Mouse (Mus musculus) neural tube, embryonic 12.5 days (tissue): Measurements from ENCODE around the gene Atg4d. TPM values are rescaled to one million over a fixed set of nuclear protein-coding genes. Genes with fewer than 3 reads are reported as not detected.
"Not testable (repeated sequence)": the region's sequence is repeated elsewhere in the genome, so short reads cannot be mapped to it uniquely, and the experiment has no call there.

Experiments used
- ATAC-seq: fragments of 200-750 bp; cut with Nextera tagmentation; 2 replicates; pipeline ENCODE4 v1.8.0; 2017; ENCODE audit warnings: low read depth, mild to moderate bottlenecking, moderate TSS enrichment, moderate library complexity; ENCODE audit not compliant: low FRiP score
- H3K27ac ChIP-seq: fragments of 300-500 bp; sonication (generic); 2 replicates; pipeline ENCODE4 v1.5.1; 2016
- H3K27me3 ChIP-seq: fragments of 300-500 bp; sonication (generic); replicated peaks from 2 replicates; pipeline ENCODE4 v1.6.1; 2016; ENCODE audit warnings: mild to moderate bottlenecking
- H3K36me3 ChIP-seq: fragments of 300-500 bp; sonication (generic); 2 replicates; pipeline ENCODE4 v1.6.1; 2016; ENCODE audit warnings: mild to moderate bottlenecking
- H3K4me1 ChIP-seq: fragments of 300-500 bp; sonication (generic); 2 replicates; pipeline ENCODE4 v1.6.1; 2016
- H3K4me2 ChIP-seq: fragments of 300-500 bp; sonication (generic); replicated peaks from 2 replicates; pipeline ENCODE4 v1.6.1; 2016; ENCODE audit warnings: mild to moderate bottlenecking
- H3K4me3 ChIP-seq: fragments of 300-500 bp; sonication (generic); 2 replicates; pipeline ENCODE4 v1.5.1; 2016
- H3K9ac ChIP-seq: fragments of 300-500 bp; sonication (generic); 2 replicates; pipeline ENCODE4 v1.6.1; 2016; ENCODE audit warnings: mild to moderate bottlenecking
- H3K9me3 ChIP-seq: fragments of 300-500 bp; sonication (generic); 2 replicates; pipeline ENCODE4 v1.6.1; 2016; ENCODE audit warnings: mild to moderate bottlenecking
- WGBS: fragments of 180-500 bp; shearing (Covaris S2); methylation state at CpG from one replicate; pipeline ENCODE4 v1.1.7; 2016; 5-methylcytosine and 5-hydroxymethylcytosine counted together
- polyA plus RNA-seq: library from polyadenylated mRNA; unstranded; fragments of >200 nt; fragmentation: Nextera tagmentation; extraction: Ambion mirVana; gene quantifications from 2 replicates; pipeline ENCODE4 v1.2.1, GENCODE M21; 2016

Atg4d gene
- polyA plus RNA-seq, 1 experiment from 2014 or later: 57.4 TPM

- H3K36me3 ChIP-seq: peaks cover 84% of the 10 kb centered on the region
- no peaks in the 10 kb centered on the region for H3K27me3 ChIP-seq
- H3K9me3 ChIP-seq: no peaks in the 10 kb centered on the region
- H3K9ac ChIP-seq: no peak overlapping the region
- no peak overlapping the region for H3K4me2 ChIP-seq
- no peaks in the 10 kb centered on the region for H3K4me1 ChIP-seq
- ATAC-seq: no peak
- 95% methylated on average over 5 of the region's 5 CpGs for WGBS
- no peak overlapping the region for H3K4me3 ChIP-seq
- H3K27ac ChIP-seq: no peak overlapping the region
Measured at GRCm38 (mm10) chr9:21277776-21278175, 12.7 kb downstream of the Atg4d start.

- H3K9ac ChIP-seq: no peak overlapping the region
- no peak overlapping the region for H3K4me3 ChIP-seq
- peaks cover 49% of the 10 kb centered on the region for H3K36me3 ChIP-seq
- H3K27ac ChIP-seq: no peak overlapping the region
- H3K9me3 ChIP-seq: no peaks in the 10 kb centered on the region
- ATAC-seq: no peak
- H3K4me2 ChIP-seq: no peak overlapping the region
- peaks cover 16% of the 10 kb centered on the region for H3K4me1 ChIP-seq
- 91% methylated on average over 5 of the region's 5 CpGs for WGBS
- no peaks in the 10 kb centered on the region for H3K27me3 ChIP-seq
Measured at GRCm38 (mm10) chr9:21283591-21283990, 18.5 kb downstream of the Atg4d start.

DNA sequence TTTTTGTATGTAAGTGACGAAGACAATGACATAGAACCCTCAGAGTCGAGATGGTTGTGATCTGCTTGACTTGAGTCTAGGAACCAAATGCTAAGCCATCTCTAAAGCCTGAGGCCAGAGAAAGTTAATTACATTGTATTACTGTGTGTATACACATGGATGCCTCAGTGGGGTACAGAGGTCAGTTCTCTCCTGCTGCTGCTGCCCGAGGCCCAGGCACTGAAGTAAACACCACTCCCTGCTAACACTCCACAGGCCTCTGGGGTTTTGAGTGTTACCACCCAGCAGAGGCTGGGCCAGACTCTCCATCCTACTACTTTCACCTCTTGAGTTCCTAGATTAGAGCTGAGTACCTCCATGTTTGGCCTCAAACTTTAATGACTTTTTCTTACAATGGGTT is 18.9 kb downstream of the Atg4d start:
- Histone ChIP-seq H3K27me3 (no peaks in the 10 kb centered on the region), H3K27ac (no peak overlapping the region), H3K36me3 (peaks cover 47% of the 10 kb centered on the region), H3K4me3 (no peak overlapping the region), H3K9ac (no peak overlapping the region), H3K4me2 (no peak overlapping the region), H3K9me3 (no peaks in the 10 kb centered on the region), H3K4me1 (peaks cover 20% of the 10 kb centered on the region)
- WGBS: 87% methylated on average over 3 of the region's 3 CpGs
- no peak for ATAC-seq

GRCm38 (mm10) chr9:21286753-21287152 is 21.7 kb downstream of the Atg4d start:
- peak overlapping the region; percentile 71; the same call in 1 of the 2 replicates for H3K9ac ChIP-seq
- WGBS: 72% methylated on average over 3 of the region's 3 CpGs

DNA sequence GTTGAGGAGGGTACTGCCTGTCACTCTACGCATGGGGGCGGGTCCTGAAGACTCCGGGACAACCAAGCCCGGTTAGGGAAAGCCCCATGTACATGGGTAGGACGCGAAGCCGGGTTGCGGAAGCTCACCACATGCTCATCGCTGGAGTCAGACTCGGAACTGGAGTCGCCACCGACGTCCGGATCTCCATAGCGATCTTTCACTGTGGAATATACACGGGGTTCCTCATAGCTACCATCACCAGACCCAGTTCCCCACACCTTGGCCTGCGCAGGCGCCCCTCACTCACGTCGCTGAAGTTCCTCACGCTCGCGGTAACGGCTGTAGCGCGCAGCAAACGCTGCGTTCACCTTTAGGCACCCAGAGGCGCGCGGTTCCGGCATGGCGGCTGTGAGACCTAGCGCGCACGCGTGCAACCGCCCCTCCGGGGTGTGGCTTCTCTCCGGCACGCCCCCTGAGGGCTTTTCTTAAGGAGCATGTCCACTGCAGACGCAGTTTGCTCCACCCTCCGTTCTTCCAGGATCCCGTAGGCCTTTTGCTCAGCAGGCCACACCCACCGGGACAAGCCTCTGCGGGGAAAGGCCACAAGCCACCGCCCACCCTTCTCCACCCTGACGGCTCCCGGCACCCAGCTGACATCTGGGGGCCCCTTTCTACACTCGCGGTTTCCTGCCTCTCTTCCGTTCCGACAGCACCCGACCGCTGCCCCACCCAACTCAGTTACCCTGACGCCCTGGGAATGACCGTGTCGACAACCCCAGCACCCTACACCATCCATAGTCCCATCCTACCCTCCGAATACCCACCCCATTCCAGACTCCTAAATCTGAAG is 22.7 kb downstream of the Atg4d start, which contains the start of gene Kri1:
Gene Kri1, minus strand, starts transcription at position 399 of the 832 bp plus-strand sequence.
- Histone ChIP-seq H3K4me1 (peaks cover 32% of the 10 kb centered on the region), H3K9ac (peak within 1 kb of the TSS; percentile 71), H3K9me3 (no peaks in the 10 kb centered on the region), H3K27ac (no peak within 1 kb of the TSS), H3K36me3 (peaks cover 17% of the 10 kb centered on the region), H3K4me3 (peak within 1 kb of the TSS; percentile 70), H3K4me2 (peak within 1 kb of the TSS; percentile 89), H3K27me3 (no peaks in the 10 kb centered on the region)
- WGBS: 1% methylated on average over 59 of the region's 59 CpGs
- peak; percentile 54 for ATAC-seq

More at GRCm38 (mm10) chr9:21286753-21287152, 21.7 kb downstream of the Atg4d start:
- Histone ChIP-seq H3K4me1 (peaks cover 32% of the 10 kb centered on the region), H3K27ac (no peak overlapping the region), H3K36me3 (peaks cover 22% of the 10 kb centered on the region), H3K9me3 (no peaks in the 10 kb centered on the region), H3K4me2 (peak overlapping the region; percentile 89), H3K27me3 (no peaks in the 10 kb centered on the region), H3K4me3 (peak overlapping the region; percentile 70; the same call in 1 of the 2 replicates)
- ATAC-seq: no peak

DNA sequence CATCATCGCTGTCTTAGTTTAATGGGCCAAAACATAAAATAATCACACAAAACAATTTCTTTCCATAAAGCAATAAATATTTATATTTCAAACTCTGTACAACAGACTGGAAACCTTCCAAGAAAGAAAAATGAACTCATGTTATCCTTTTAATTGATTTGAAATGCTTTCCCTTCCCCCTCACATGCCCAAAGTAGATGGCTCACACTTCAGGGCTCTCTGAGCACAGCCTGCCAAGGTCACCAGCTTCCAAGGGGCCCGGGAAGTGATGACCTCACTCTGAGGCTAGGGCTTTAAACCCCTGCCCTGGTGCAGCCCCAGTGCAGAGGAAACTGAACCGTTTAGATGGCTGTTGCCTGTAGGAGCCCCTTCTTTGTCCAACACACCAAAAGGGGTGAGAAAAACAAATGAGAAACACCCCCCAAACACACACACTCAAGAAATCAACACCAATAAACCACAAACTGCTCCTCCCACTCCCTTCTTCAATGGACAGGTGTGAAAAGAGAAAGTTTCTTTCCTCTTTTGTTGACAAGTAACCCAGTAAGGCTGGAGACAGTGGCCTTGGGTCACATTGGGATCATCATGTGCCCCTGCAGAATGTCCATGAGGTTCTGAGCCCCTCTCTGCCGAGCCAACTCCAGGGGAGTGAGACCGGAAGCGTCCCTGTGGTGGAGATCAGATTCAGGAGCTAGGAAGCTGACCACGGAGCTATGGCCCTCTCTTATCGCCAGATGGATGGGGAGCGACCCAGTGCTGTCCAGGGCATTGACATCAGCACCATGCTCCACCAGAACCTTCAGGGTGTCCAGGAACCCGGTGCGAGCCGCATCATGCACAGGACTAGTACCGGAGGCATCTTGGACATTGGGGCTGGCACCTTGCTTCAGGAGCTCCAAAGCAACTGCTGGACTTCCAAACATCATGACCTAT is 23.6 kb downstream of the Atg4d start:
- Histone ChIP-seq H3K9ac (0 out of 2 replicates have a peak overlapping the region, but pooled peaks have one; percentile 71), H3K27me3 (no peaks in the 10 kb centered on the region), H3K4me2 (peak overlapping the region; percentile 89), H3K36me3 (peaks cover 14% of the 10 kb centered on the region), H3K27ac (no peak overlapping the region), H3K4me3 (peak overlapping the region; percentile 70), H3K4me1 (peaks cover 32% of the 10 kb centered on the region), H3K9me3 (no peaks in the 10 kb centered on the region)
- WGBS: 78% methylated on average over 13 of the region's 13 CpGs
- ATAC-seq: no peak

- H3K27ac ChIP-seq: no peak overlapping the region
- WGBS: 79% methylated on average over 2 of the region's 2 CpGs
- H3K27me3 ChIP-seq: no peaks in the 10 kb centered on the region
- H3K9me3 ChIP-seq: no peaks in the 10 kb centered on the region
- H3K4me3 ChIP-seq: peak overlapping the region; percentile 63; the same call in 1 of the 2 replicates
- H3K36me3 ChIP-seq: peaks cover 8% of the 10 kb centered on the region
- peak overlapping the region; percentile 89 for H3K4me2 ChIP-seq
- no peak overlapping the region for H3K9ac ChIP-seq
- H3K4me1 ChIP-seq: peaks cover 32% of the 10 kb centered on the region
- no peak for ATAC-seq
Measured at GRCm38 (mm10) chr9:21289337-21289671, 24.2 kb downstream of the Atg4d start.

GRCm38 (mm10) chr9:21290589-21290988 is 25.5 kb downstream of the Atg4d start:
- under 1% methylated on average over 20 of the region's 20 CpGs for WGBS

DNA sequence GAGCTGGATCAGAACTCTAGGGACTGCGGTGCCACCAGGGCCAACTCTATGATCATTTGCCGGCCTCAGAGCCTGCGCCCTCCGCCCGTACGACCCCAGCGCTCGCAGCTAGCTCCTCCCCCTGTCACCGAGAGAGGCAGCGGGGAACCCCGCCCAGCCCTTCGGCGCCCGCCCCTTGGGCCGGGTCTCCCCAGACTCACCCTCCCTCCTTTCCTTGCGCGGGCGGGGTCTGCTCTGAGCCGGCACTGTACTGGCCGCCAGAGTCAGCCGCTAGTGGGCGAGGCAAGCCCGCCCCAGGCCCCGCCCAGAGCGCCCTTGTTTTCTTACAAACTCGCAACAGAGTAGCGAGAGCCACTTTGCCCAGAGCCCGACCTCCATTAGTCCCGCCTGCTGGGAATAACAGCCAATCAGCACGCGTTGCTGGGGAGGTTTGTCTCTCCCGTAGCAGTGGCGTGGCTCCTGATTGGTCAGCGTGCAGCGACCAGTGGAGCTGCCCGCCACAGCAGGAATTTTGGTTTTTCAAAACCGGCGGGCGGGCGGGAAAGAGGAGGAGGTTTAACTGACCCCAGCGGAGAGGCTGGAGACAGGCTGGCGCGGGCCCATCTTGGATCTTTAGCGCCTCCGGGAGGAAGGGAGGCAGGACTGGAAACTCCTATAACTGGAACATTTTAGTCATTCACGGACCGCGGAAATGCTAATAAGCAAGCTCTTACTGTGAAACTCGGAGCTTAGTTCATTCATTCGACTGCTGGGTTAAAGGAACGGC is 26.1 kb downstream of the Atg4d start, which contains the start of gene Cdkn2d:
Gene Cdkn2d, minus strand, starts transcription at position 386 of the 766 bp plus-strand sequence.
- no peaks in the 10 kb centered on the region; the same call in 1 of the 2 replicates for H3K36me3 ChIP-seq
- peak within 1 kb of the TSS; percentile 89 for H3K4me2 ChIP-seq
- ATAC-seq: peak; percentile 96
- WGBS: under 1% methylated on average over 51 of the region's 51 CpGs
- no peaks in the 10 kb centered on the region for H3K9me3 ChIP-seq
- H3K27me3 ChIP-seq: no peaks in the 10 kb centered on the region
- peaks cover 32% of the 10 kb centered on the region for H3K4me1 ChIP-seq
- peak within 1 kb of the TSS; percentile 63 for H3K4me3 ChIP-seq
- peak within 1 kb of the TSS; percentile 74 for H3K27ac ChIP-seq
- peak within 1 kb of the TSS; percentile 73 for H3K9ac ChIP-seq

More at GRCm38 (mm10) chr9:21290589-21290988, 25.5 kb downstream of the Atg4d start:
- H3K27ac ChIP-seq: peak overlapping the region; percentile 74
- no peaks in the 10 kb centered on the region; the same call in 1 of the 2 replicates for H3K36me3 ChIP-seq
- ATAC-seq: peak; percentile 10
- peak overlapping the region; percentile 73 for H3K9ac ChIP-seq
- peak overlapping the region; percentile 63 for H3K4me3 ChIP-seq
- peaks cover 32% of the 10 kb centered on the region for H3K4me1 ChIP-seq
- no peaks in the 10 kb centered on the region for H3K9me3 ChIP-seq
- peak overlapping the region; percentile 89 for H3K4me2 ChIP-seq
- no peaks in the 10 kb centered on the region for H3K27me3 ChIP-seq

DNA sequence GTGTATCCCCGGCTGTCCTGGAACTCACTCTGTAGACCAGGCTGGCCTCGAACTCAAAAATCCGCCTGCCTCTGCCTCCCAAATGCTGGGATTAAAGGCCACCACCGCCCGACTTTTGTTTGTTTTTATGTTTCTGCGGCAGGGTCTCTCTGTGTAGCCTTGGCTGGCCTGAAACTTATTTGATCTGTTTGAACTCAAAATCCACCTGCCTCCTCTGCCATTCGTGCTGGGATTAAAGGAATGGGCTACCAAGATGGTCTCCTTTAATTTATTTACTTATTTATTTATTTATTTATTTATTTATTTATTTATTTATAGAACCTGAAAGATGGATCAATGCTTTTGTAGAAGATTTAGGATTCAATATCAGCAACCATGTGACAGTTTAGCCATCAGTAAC is 26.8 kb downstream of the Atg4d start:
- Histone ChIP-seq H3K4me3 (peak overlapping the region; percentile 35; the same call in 1 of the 2 replicates), H3K4me2 (peak overlapping the region; percentile 89), H3K9ac (0 out of 2 replicates have a peak overlapping the region, but pooled peaks have one; percentile 8), H3K27ac (0 out of 2 replicates have a peak overlapping the region, but pooled peaks have one; percentile 57), H3K4me1 (peaks cover 25% of the 10 kb centered on the region)
- H3K9me3 ChIP-seq, ATAC-seq, H3K36me3 ChIP-seq, H3K27me3 ChIP-seq: not testable (repeated sequence)
- WGBS: 17% methylated on average over 7 of the region's 7 CpGs

GRCm38 (mm10) chr9:21292271-21292670 is 27.2 kb downstream of the Atg4d start:
- Histone ChIP-seq H3K27me3 (no peaks in the 10 kb centered on the region), H3K4me1 (peaks cover 21% of the 10 kb centered on the region), H3K4me3 (no peak overlapping the region), H3K9ac (no peak overlapping the region), H3K9me3 (no peaks in the 10 kb centered on the region), H3K36me3 (no peaks in the 10 kb centered on the region; the same call in 1 of the 2 replicates), H3K27ac (no peak overlapping the region), H3K4me2 (no peak overlapping the region)
- 93% methylated on average over 3 of the region's 3 CpGs for WGBS
- ATAC-seq: no peak
